Mouse (Mus musculus) neutrophil, adult 5-6 weeks (primary cell): Measurements from ENCODE around the gene Sh3kbp1. TPM values are rescaled to one million over a fixed set of nuclear protein-coding genes. Genes with fewer than 3 reads are reported as not detected.

ENCODE experiments used
- ATAC-seq: fragments of 151-379, 151-347 bp; 2 replicates; pipeline ENCODE4 v1.8.0; 2017; ENCODE audit warnings: mild to moderate bottlenecking, moderate TSS enrichment; ENCODE audit not compliant: insufficient number of reproducible peaks, poor library complexity, low FRiP score, severe bottlenecking; ENCODE audit errors: extremely low read depth
- total RNA-seq: library from RNA; stranded (forward); fragments of 200-1000 nt; gene quantifications from 2 replicates; pipeline ENCODE4 v1.2.3, GENCODE M21; 2017

Gene Sh3kbp1
- total RNA-seq, 1 experiment from 2014 or later, result 190 TPM

DNA sequence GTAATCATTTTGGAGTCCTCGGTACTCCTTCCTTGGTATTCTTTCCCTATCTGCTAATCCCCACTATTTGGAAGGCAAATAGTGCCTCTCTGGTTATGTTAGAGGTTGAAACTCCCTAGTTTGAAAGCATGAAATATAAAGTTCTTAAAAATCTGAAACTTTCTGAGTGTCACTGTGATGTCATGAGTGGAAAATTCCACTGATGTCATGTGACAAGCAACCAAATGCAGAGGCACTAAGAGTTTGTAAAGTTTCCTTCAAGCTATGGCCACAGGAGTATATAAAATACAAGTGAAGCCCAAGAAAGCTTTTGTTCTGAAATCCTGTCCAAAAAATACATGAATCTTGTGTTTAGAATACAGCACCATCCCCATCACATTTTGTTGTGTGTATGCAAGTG is 94.3 kb downstream of the Sh3kbp1 start:
- ATAC-seq, result no peak

DNA sequence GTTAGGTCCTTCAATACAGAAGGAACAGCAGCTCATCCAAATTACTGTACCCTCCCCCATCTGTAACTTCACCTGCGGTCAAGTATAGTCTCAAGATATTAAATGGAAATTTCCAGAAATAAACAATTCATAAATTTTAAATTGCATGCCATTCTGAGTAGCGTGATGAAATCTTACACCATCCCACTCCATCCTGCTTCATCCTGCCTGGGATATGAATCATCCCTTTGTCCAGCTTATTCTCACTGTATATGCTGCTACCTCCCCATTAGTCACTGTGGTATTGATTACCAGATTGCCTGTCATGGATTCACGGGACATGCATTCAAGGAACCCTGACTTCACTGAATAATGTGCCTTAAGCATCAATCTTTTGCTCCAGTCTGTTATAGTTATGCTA is 104.3 kb downstream of the Sh3kbp1 start:
- ATAC-seq, result no peak

DNA sequence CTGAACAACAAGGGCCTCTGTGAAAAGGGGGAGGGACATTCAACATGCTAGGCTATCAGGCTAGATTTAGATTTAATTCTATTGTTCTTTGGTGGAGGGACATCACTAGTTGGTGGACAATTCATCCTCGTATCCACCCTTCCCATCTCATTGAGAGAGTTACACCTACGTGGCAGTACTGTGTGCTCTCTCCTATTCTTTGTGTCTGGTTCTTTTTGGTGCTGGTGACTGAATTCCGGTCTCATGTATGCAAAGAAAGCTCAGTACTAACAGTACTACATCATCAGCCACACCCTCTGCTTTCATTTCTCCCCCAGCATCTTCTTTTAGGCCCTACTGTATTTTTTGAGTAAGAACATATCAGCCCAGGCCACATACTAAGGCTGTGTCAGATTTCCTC is 105.8 kb downstream of the Sh3kbp1 start:
- ATAC-seq, result 0 out of 2 replicates have a peak, but pooled peaks have one; percentile 38

DNA sequence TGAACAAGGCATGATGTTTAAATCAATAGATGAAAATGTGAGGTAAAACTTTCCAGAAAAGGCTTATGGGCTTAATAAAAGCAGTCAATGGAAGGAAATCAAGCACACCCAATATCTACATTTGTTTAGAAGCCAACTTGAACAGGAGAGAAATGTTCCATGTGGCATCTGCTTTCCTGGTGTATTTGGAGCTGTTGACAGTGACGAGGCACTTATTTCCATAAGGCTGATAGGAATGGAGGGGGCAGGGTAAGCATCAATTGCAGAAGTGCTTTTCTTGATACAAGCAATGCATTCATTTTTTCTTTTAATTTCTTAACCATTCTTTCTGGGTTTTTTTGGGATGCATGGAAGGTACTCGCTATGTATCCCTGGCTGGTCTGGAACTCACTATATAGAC is 106.9 kb downstream of the Sh3kbp1 start:
- ATAC-seq, result no peak

DNA sequence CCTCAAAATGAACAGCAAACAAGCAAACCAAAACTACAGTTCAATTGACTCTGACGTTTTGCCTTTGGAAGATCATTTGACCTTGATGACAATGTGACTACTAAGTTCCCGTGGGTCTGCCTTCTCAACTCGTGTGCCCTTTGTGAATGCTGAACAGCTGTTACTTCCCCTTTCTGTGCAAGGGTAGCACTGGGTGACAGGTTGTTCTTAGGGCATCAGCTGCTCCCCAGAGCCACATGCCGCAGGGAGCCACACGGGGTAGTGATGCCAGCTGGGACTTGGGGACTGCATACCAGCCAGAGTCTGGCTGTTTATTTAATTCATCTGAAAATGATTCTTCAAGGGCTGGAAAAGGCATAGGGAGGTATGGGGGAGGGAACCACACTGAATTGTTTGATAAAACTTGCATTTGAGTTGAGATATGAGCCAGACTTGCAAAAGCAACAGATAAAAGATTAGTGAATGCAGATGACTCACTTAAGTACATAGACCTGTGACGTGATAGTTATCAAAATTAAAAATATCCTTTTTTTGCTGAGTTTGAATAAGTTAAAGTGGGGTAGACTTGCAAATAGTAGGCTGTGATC is 108.5 kb downstream of the Sh3kbp1 start:
- peak; percentile 95 for ATAC-seq

DNA sequence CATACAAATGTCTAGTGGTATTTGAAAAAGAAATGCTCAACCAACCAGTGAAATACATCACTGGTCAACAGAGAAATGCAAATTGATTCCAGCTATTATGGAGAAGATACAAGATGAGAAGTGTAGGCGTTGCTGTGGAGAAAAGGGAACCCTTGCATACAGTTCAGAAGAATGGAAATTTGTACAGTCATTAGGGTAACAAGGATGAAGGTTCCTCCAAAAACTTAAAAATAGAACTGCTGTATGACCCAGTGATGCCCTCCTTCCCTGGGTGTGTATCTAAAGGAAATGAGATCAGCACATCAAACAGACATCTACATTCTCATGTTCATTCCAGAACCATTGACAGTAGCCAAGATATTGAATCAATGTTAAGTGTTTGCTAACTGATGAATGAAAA is 110.3 kb downstream of the Sh3kbp1 start:
- ATAC-seq, result no peak

DNA sequence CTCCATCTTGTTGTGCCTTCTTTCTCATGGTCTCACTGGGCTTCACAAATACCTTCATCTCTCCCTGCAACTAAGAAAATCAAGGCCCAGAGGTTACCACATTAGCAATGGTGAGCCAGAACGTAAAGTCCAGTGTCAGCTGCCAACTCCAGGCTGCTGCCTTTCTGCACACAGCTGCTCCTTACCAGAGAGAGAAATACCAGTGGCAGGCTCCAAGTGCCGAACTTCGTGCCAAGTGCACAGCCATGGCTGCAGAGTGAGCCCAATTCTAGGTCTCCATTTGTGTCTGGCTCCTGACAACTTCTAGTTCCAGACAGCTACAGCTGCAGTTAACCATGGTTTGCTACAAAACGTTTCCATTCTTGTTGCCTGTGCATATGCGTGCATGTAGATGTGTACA is 117.0 kb downstream of the Sh3kbp1 start:
- no peak for ATAC-seq

DNA sequence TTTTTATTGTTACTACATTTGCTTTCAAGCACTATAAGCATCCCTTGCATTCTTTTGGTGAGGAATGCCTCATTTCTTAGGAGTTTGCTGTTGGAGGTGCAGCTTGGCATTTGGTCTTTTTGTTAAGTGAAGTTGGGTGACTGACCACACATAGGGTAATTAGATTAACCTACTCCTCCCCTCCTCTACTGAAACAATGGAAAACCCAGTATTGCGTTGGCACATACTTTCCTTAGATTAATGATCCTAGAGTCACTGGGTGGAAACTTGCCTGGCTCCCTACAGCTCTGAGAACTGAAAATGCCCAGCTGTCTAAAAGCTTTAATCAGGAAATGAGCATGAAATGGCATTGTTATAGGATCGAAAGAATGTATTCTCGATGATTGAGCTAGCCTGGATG is 117.5 kb downstream of the Sh3kbp1 start:
- ATAC-seq, result no peak

DNA sequence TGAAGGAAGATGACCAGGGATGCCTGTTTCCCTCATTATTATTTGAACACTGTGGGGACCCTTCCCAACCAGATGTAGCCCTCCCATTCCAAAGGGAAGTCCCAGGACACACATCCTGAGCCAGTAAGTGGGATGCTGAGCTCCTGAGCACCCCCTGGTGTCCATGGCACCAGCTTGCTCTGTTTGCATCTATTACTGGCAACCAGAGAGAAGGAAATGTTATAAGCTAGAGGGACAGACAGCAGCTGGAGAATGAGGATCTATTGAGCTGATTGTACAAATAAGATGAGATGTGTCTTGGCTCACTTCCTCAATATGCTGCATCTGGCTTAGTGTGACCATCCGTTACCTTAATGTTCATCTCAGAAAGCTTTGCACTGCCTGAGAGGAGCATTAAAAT is 124.8 kb downstream of the Sh3kbp1 start:
- ATAC-seq, result peak; percentile 58; the same call in 1 of the 2 replicates

DNA sequence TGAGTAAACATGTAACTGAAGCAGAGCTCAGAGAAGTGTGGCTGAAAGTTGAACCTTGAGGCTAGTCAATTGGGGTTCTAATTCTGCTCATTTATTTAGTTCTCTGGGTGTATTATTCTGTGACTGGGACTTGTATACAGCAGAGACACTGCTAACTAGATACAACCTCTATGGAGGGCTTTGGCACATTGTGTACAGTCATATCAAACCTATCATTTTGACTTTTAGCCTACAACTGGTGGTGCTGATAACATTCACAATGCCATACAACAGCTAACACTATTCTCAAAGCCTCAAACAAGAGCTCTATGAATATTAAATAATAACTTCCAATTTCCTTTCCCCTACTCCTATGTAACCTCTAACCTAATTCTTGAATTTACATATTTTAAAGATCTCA is 129.2 kb downstream of the Sh3kbp1 start:
- ATAC-seq, result no peak

DNA sequence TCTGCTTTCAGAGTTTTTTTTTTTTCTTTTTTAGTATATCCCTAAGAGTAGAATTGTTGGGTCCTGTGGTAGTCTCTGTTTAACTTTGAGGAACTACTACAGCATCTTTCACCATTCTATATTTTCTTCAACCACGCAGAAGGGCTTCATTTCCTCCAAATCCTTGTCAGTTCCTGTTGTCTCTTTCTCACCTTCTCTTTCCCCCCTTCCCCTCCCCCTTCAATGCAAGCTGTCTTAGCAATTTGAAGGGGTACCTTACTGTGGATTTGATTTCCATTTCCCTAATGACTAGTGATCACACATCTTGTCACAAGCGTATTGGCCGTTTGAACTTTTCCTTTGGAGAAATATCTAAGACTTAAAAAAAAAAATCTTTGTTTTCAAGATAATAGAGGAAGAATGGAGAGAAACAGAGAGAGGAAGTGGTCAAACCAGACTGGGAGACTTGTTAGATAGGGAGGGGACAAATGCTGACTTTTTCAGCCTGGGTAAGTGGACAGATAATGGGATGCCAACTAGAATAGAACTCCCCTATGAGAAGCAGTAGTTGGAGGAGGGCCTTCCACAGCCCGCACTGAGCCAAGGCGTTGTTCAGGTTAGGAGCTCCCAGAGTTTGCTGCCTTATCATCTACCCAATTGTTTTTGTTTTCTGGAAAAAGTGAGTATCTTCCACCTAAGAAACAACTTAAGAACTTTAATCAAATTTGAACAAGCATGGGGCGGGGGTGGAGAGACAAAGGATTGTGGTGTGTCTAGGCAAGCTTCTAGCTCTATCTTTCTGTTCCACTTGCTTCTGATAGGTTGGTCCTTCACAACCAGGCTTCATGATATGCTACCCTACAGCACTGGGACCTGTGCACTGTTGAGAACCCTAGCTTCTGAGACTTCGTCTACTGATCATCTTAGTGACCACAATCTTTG is 130.1 kb downstream of the Sh3kbp1 start:
- ATAC-seq, result no peak

DNA sequence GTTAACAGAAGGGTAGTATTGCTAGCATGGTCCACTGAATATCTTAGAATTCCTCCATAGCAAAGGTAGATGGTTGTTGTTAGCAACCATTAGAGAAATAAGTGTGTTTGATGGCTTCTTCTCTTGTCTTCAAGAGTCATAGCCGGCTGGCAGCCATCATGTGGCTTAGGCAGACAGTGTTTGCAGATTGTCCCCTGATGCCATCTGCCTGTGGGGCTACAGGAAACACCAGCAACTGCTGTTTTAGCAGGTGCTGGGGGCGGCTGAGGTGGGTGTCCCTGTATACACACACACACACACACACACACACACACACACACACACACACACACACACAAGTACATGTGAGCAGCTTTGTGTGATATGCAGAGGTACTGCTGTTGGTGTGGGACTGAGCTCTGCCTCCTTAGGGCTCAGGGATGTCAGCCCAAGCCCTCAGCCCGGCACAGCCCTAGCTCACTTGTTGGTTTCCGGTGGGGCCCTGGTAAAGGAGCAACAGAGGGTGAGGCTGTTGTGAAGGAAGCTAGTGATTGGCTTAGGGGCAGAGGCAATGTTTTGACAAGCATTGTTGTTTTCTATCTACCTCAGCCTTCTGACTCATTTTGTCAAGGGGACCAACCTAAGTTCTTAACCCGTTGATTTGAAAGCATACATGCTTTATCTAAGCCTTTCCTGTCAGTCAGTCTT is 130.9 kb downstream of the Sh3kbp1 start:
- ATAC-seq, result peak; percentile 94

DNA sequence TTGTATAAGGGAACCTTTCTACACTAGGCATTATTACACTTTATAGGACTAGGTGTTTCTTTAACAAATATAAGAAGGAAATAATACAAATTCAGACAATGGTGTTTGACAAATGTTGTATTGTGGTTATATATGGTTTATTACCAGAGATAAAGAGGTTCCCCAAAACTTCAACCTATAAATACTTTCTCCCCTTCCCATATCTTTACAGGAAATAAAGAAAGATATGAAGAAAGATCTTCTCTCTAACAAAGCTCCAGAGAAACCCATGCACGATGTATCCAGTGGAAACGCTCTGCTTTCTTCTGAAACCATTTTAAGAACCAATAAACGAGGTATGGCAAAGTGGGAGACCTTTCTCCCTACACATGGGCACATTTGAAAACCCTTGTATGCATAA is 136.7 kb downstream of the Sh3kbp1 start:
- no peak for ATAC-seq

DNA sequence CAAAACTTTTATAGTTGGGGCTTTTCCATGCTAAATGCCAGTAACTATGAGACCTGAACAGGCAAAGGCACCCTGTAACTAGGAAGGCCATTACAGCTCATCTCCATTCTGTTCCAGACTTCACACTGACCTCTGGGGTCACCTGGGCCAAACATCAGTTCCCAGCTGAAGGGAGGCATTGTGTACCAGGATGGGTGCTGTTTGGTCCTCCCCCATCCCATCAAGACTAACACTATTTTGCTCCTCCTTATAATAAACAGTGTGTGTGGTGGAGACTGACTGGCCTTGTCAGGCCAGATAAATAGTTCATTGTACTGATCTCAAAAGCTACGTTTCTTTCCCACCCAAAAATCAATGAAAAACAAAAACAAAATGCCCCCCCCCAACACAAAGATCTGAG is 138.8 kb downstream of the Sh3kbp1 start:
- ATAC-seq, result no peak

DNA sequence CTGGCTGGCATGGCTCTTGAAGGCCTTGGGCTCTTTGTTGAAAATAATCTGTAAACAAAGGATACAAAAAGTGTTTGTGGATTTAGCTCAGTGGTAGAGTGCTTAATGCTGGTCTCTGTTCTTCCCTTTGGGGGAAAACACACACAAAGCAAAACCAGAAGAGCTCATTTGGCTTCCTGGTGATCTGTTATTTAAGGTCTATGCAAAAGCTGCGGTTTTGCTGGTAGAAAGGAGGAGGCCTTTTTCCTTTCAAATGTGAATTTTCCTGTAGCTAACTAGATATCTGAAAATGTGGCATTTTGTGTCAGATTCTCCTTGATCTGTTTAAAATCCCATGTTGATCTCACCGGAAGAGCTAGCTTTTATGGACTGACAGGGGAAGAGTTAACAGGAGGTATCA is 141.9 kb downstream of the Sh3kbp1 start:
- no peak for ATAC-seq

DNA sequence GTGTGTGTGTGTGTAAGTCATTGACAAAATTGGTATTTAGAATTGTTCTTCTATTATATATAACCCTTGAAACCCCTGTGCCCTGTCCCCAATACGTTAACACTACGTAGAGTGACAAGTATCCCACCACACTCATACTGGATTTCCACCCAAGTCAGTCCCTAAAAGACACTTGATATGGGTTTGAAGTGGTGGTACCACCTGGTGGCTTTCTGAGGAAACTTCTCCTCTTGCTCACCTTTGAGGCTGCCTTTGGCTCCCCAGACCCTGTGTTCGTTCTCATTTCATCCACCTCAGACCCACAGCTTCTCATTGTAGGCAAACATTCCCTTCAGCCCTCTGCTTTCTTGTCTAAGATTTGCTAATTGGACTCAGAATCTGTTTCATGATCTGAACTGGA is 142.7 kb downstream of the Sh3kbp1 start:
- peak; percentile 46; the same call in 1 of the 2 replicates for ATAC-seq

DNA sequence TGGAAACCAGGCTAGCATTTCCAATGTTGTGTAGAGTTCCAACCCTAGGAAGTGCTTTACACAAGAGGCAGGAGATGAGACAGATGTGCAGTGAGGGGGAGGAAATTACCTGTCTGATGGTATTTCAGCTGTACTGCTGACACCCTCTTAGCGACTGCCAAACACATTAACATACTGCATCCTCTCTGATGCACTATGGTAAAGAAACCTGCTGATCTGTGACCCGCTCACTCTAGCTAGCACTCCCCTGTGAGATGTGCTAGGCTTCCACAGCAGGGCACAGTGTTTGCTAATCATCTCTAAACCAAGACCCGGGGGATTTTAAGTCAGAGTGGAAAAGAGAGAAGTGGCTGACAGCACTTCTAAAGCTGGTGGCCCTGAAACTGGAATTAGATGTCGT is 145.1 kb downstream of the Sh3kbp1 start:
- peak; percentile 58; the same call in 1 of the 2 replicates for ATAC-seq

DNA sequence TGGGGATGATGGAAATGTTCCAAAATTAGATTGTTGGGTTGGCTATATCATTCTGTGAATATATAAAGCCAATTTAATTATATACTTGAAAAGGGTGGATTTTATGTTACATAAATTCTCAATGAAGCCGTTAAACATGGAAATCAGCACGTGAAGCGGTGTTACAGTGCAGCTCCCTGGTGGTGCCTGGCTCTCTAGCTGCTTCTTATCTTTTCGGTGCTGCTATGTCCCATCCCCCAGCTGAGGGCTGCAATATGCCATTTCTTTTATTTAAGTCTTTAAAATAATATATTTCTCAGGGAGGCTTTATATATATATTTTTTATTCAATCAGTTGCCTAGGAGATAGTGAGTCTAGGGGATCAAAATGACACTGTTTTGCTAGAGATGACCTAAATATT is 148.0 kb downstream of the Sh3kbp1 start:
- ATAC-seq, result no peak

DNA sequence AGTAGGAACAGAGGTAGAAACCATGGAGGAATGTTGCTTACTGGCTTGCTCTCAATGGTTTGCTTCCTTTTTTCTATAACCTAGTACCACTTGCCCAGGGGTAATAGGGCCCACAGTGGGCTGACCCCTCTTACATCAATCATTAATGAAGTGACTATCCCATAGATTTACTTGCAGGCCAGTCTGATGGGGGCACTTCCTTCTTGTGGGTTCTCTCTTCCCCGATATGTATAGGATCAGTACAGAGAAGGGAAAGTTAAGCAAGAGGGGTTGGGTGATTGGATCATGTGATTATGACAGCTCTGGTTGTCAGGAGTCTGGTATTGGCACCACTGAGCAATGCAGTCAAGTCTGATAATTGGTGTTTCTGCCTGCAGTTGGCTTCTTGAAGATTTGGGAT is 151.7 kb downstream of the Sh3kbp1 start:
- ATAC-seq, result no peak

DNA sequence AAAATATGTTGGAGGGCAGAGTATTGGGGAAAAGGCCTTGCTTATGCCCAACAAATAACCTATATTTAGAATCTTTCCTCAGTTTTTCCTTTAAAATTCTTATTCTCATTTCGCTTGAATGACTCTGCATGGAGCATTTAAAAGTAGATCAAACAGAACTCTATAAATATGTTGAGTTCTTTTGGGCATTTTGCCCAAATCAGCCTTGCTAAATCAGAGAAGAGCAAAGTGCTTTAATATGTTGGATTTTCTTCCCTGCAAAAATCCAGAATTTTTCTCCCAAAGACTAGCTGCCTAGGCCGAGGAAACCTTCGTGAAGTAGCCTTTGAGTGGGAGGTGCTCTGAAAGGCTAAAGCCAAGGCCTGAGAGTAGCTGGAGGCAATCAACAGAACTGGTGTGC is 163.4 kb downstream of the Sh3kbp1 start:
- ATAC-seq, result no peak
